ENCODE assay signal across 21 mouse cellular contexts in the genomic region with DNA sequence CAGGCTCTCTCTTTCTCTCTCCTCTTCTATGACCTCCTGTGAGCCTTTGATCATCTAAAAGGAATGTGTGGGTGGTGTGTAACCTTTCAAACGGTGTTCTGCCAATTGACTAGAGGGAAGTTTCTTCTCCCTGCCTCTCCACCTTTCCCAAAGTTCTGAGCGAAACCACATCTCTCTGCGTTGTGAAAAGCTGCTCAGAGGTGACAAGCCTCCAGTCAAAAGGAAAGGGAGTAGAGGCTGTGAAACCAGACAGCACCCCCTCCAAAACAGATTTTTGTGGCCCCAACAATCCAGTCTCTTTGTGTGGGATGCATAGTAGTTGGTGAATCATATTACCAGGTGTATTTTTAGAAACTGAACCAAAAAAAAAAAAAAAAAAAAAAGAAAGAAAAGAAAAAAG.
DNase-seq lines count a peak whose midpoint lies in the region; ATAC-seq and TF ChIP-seq lines count a peak whose summit lies in the region.
"Had no signal": no experiment of that assay in that cellular context is flagged by ENCODE, and none has a peak within 500 bp of the region (broad histone marks: within the 10 kb centered on the region; RNA-seq: fewer than 3 reads in every experiment).

No protein-coding gene starts in this region.

- WGBS in thymus, adult 2 months: 44% methylated on average over 3 of the region's 3 CpGs
- WGBS in hindbrain, embryonic 14.5 days: 55% methylated on average over 3 of the region's 3 CpGs

- no peak for TF ChIP-seq CTCF in Patski (IDR thresholded peaks at IDR 0.05)
- no peak for TF ChIP-seq CTCF in thymus, adult 2 months (IDR thresholded peaks at IDR 0.05; ENCODE audit: borderline replicate concordance, control insufficient read depth, extremely low read depth, insufficient read depth, low read length, poor library complexity)

- H3K36me3 ChIP-seq in thymus, adult 2 months (ENCODE audit: control insufficient read depth, insufficient read depth, low read length): no peaks in the 10 kb centered on the region
- H3K36me3 ChIP-seq in hindbrain, embryonic 14.5 days (replicated peaks; ENCODE audit: control insufficient read depth, insufficient read depth): no peaks in the 10 kb centered on the region
- H3K36me3 ChIP-seq: forebrain, embryonic 10.5 days; forebrain, embryonic 15.5 days; heart, embryonic 10.5 days; hindbrain, embryonic 13.5 days had no signal

- H3K9me3 ChIP-seq in hindbrain, embryonic 14.5 days (ENCODE audit: control insufficient read depth, low read length): no peaks in the 10 kb centered on the region
- H3K9me3 ChIP-seq: forebrain, embryonic 10.5 days; forebrain, embryonic 15.5 days; heart, embryonic 10.5 days; hindbrain, embryonic 13.5 days had no signal

- POLR2A ChIA-PET in Patski (lab: Charles Lee): no interaction called here

- no peaks in the 10 kb centered on the region for H3K27me3 ChIP-seq in Patski
- no peaks in the 10 kb centered on the region for H3K27me3 ChIP-seq in thymus, adult 2 months (ENCODE audit: control insufficient read depth, insufficient read depth, low read length)
- no peaks in the 10 kb centered on the region for H3K27me3 ChIP-seq in hindbrain, embryonic 14.5 days (ENCODE audit: control insufficient read depth, insufficient read depth, low read length)
- H3K27me3 ChIP-seq: forebrain, embryonic 15.5 days; hindbrain, embryonic 13.5 days had no signal

- TF ChIP-seq POLR2A in thymus, adult 2 months (IDR thresholded peaks at IDR 0.05; ENCODE audit: control insufficient read depth, extremely low read depth, insufficient read depth, low read length, poor library complexity): no peak

- in situ Hi-C loops in Patski (cut with MboI; ENCODE audit: low pct_unique_long_range_greater_than_20kb): no loop called here

- H3K4me2 ChIP-seq in hindbrain, embryonic 14.5 days (replicated peaks): no peak overlapping the region
- H3K4me2 ChIP-seq: forebrain, embryonic 15.5 days; hindbrain, embryonic 13.5 days had no signal

- H3K9ac ChIP-seq in hindbrain, embryonic 14.5 days: no peak overlapping the region
- H3K9ac ChIP-seq: forebrain, embryonic 15.5 days; hindbrain, embryonic 13.5 days had no signal

- H3K4me1 ChIP-seq in thymus, adult 2 months (replicated peaks; ENCODE audit: control insufficient read depth, insufficient read depth, low read length): no peaks in the 10 kb centered on the region
- H3K4me1 ChIP-seq in hindbrain, embryonic 14.5 days (replicated peaks; ENCODE audit: control insufficient read depth, insufficient read depth, low read length): no peaks in the 10 kb centered on the region
- H3K4me1 ChIP-seq: forebrain, embryonic 15.5 days; heart, embryonic 10.5 days; hindbrain, embryonic 13.5 days had no signal

- DNase-seq in frontal cortex, adult 2 months (ENCODE audit: extremely low spot score in 1 of 2, low spot score in 1 of 2): peak; percentile 3 to 5
- no peak for DNase-seq in frontal cortex, postnatal 25 days (ENCODE audit: low spot score in 2 of 2)
- peak; percentile 15 for DNase-seq in CD4-positive helper T cell, adult 2 months (ENCODE audit: low read depth, low spot score)
- DNase-seq in Patski (ENCODE audit: low read depth, low spot score): peak; percentile 12
- DNase-seq in fibroblast of lung, adult 2 months (ENCODE audit: low read depth): peak; percentile 38
- DNase-seq in thymus, adult 2 months: no peak
- no peak for DNase-seq in hindbrain, embryonic 14.5 days (ENCODE audit: low spot score)
- DNase-seq: adrenal gland, postnatal 25 days; B cell, adult 2 months; cerebellum, adult 2 months; cerebellum, postnatal 10 days; gastrocnemius, postnatal 36 days; heart, adult 18-20 months; heart, postnatal 10 days; kidney, adult 2 months had no signal

- H3K27ac ChIP-seq in thymus, adult 2 months (ENCODE audit: control insufficient read depth, insufficient read depth, low read length): no peak overlapping the region
- no peak overlapping the region for H3K27ac ChIP-seq in hindbrain, embryonic 14.5 days
- H3K27ac ChIP-seq: forebrain, embryonic 10.5 days; forebrain, embryonic 15.5 days; heart, embryonic 10.5 days; hindbrain, embryonic 13.5 days had no signal

- H3K4me3 ChIP-seq in thymus, adult 2 months (ENCODE audit: control insufficient read depth, insufficient read depth, low read length): no peak overlapping the region
- H3K4me3 ChIP-seq in hindbrain, embryonic 14.5 days (replicated peaks; ENCODE audit: low read length): no peak overlapping the region
- H3K4me3 ChIP-seq: forebrain, embryonic 10.5 days; forebrain, embryonic 15.5 days; heart, embryonic 10.5 days; hindbrain, embryonic 13.5 days had no signal

- peak; percentile 89 for ATAC-seq in Patski
- no peak for ATAC-seq in inflammation-experienced regulatory T-cells, adult 6 months
- no peak for ATAC-seq in hindbrain, embryonic 14.5 days (ENCODE audit: low FRiP score)
- ATAC-seq: forebrain, embryonic 15.5 days; intestine, embryonic 16.5 days had no signal

- CTCF ChIA-PET in Patski (lab: Charles Lee): no interaction called here

Comparison
In these comparisons a context has a peak if more than half of its experiments do, and no peak if none do; other contexts are left out.
1. DNase-seq: peak in frontal cortex, adult 2 months (2 of 2), CD4-positive helper T cell, adult 2 months (single experiment), Patski (single experiment) and fibroblast of lung, adult 2 months (single experiment); none in frontal cortex, postnatal 25 days (0 of 2), thymus, adult 2 months (single experiment) and hindbrain, embryonic 14.5 days (single experiment).